Mouse (Mus musculus): Measurements from ENCODE around the gene Stard13. TPM values are rescaled to one million over a fixed set of nuclear protein-coding genes. Genes with fewer than 3 reads are reported as not detected.

Gene Stard13
- polyA plus RNA-seq, 1 experiment from 2014 or later: 13.0 TPM

DNA sequence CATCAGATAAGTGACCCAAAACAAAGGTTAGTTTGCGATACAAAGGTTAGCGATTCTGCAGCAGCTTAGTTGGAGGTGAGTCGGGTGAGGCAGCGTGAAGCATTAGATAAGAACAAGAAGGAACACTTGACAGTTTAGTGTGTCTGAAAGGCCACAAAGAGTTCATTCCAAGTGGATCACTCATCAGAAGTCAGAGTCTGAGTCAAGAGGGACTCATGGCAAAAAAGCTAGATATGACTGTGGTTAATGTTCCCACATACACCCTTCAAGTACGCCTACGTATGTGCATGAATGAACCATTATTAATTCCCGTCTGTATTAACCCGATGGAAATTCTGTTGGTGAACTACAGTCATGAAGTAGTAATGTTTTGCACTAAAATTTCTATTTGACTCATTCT lies 18.0 kb upstream of the Stard13 start:
- Histone ChIP-seq H3K4me2 (ENCODE audit: low read length) (no peak overlapping the region), H3K36me3 (ENCODE audit: control insufficient read depth, insufficient read depth, low read length) (no peaks in the 10 kb centered on the region), H3K9ac (ENCODE audit: low read length) (no peak overlapping the region), H3K27ac (ENCODE audit: low read depth) (no peak overlapping the region), H3K4me3 (ENCODE audit: low read depth, low read length) (no peak overlapping the region), H3K9me3 (ENCODE audit: control insufficient read depth, low read length) (no peaks in the 10 kb centered on the region), H3K27me3 (replicated peaks; ENCODE audit: control insufficient read depth, insufficient read depth, low read length) (no peaks in the 10 kb centered on the region), H3K4me1 (replicated peaks; ENCODE audit: control insufficient read depth, insufficient read depth, low read length) (peaks cover 5% of the 10 kb centered on the region; the same call in 1 of the 2 replicates)
- no peak for ATAC-seq (replicated peaks; ENCODE audit: low FRiP score, low TSS enrichment, low read depth)
- no peak for DNase-seq (ENCODE audit: low spot score)
- 90% methylated on average over 8 of the region's 8 CpGs for WGBS

DNA sequence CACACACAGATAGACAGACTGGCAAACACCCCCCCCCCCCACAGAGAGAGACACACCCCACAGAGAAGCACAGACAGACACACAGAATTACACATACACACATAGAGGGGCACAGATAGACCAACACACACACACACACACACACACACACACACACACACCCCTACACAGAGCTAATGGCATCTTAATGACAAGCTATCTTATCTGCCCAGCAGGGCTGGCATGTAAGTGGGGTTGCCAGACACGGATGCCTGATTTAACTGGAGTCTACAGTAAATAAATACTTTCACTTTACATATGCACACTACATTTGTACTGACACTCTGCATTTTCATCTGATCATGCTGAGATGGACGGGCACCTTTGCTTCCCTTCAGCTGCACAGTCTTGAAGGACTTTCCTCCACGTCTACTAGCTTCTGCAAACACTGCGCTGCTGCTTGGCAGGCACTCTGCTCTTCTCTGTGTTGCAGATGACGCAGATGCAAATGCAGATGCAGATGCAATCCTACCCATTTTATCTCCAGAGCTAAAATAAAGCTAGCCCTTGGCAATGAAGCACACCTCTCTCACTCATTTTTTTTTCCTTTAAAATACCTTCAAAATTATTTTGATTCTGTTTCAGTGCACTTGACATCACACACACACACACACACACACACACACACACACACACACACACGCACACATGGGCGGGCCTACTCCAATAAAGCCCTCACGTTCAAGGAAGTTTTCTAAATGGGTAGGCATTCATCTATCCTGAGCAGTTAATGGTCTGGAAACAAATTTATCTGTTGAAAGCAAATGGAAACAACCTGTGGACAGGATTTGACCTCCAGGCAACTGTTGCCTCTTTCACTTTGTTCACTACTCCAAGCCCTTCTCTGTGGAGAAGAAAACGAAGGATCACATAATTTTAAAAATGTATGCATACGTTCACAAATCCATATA lies 15.3 kb upstream of the Stard13 start:
- H3K27ac ChIP-seq (ENCODE audit: low read depth): no peak overlapping the region
- H3K4me3 ChIP-seq (ENCODE audit: low read depth, low read length): no peak overlapping the region
- no peak overlapping the region for H3K4me2 ChIP-seq (ENCODE audit: low read length)
- ATAC-seq (replicated peaks; ENCODE audit: low FRiP score, low TSS enrichment, low read depth) (no peak), DNase-seq (ENCODE audit: low spot score) (no peak)
- peaks cover 5% of the 10 kb centered on the region; the same call in 1 of the 2 replicates for H3K4me1 ChIP-seq (replicated peaks; ENCODE audit: control insufficient read depth, insufficient read depth, low read length)
- no peaks in the 10 kb centered on the region for H3K9me3 ChIP-seq (ENCODE audit: control insufficient read depth, low read length)
- H3K9ac ChIP-seq (ENCODE audit: low read length): no peak overlapping the region
- no peaks in the 10 kb centered on the region for H3K36me3 ChIP-seq (ENCODE audit: control insufficient read depth, insufficient read depth, low read length)
- WGBS: 70% methylated on average over 10 of the region's 10 CpGs
- no peaks in the 10 kb centered on the region for H3K27me3 ChIP-seq (replicated peaks; ENCODE audit: control insufficient read depth, insufficient read depth, low read length)

DNA sequence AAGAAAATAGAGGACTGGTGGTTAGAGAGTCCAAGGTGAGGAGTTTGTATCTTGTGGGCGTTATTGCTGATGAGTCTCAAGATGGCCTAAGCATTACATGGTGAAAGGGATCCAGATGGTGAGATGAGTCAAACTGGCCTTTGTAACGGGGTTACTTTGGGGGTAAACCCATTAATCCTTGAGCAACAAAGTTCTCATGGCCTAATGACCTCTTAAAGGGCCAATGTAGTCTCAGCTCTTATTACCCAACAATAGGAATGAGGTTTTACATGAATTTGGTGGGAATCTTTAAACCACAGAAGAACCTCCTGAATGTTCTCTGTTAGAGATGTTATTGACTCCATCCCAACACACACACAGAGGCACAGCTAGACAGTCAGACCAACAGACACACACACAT lies 14.4 kb upstream of the Stard13 start:
- no peak overlapping the region for H3K4me2 ChIP-seq (ENCODE audit: low read length)
- WGBS: 65% methylated on average over 2 of the region's 2 CpGs
- H3K27me3 ChIP-seq (replicated peaks; ENCODE audit: control insufficient read depth, insufficient read depth, low read length): no peaks in the 10 kb centered on the region
- no peak overlapping the region for H3K9ac ChIP-seq (ENCODE audit: low read length)
- no peak overlapping the region for H3K27ac ChIP-seq (ENCODE audit: low read depth)
- no peaks in the 10 kb centered on the region for H3K36me3 ChIP-seq (ENCODE audit: control insufficient read depth, insufficient read depth, low read length)
- H3K9me3 ChIP-seq (ENCODE audit: control insufficient read depth, low read length): no peaks in the 10 kb centered on the region
- DNase-seq (ENCODE audit: low spot score): no peak
- no peak overlapping the region for H3K4me3 ChIP-seq (ENCODE audit: low read depth, low read length)
- no peak for ATAC-seq (replicated peaks; ENCODE audit: low FRiP score, low TSS enrichment, low read depth)
- H3K4me1 ChIP-seq (replicated peaks; ENCODE audit: control insufficient read depth, insufficient read depth, low read length): peaks cover 5% of the 10 kb centered on the region; the same call in 1 of the 2 replicates

DNA sequence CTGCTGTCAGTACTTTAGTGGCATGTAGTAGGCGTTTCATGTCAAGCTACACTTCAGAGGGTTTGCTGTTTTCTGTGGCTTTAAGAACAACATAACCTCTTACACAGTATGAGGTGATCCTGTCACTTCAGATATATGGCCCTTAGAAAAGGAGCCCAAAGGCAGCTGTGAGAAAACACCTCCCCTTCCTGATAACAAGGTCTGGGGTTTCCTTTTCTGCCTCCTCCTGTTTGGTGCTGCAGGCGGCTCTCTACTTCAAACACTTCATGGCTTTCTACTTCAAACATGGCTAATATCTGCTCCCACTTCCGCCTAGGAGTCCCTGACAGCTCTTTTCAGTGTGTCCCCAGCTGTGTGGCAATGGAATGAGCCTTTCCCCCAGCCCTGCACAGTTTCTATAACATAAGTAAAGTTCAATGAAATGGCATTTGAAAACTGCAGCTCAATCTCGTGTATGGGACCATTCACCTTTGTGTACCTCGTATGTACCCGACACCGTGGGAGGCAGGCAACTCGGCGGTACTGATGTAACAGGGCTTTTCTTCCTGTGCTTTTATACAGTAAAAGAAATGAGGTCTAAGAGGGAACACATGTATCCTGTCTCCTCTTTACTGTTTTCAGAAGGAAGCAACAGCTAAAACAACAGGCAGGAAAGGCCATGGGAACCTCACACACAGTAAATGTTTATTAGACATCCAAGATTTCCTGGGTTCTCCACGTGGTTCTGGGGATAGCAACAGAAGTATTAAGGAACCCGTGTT lies 13.7 kb upstream of the Stard13 start:
- H3K4me2 ChIP-seq (ENCODE audit: low read length): no peak overlapping the region
- H3K9me3 ChIP-seq (ENCODE audit: control insufficient read depth, low read length): no peaks in the 10 kb centered on the region
- H3K36me3 ChIP-seq (ENCODE audit: control insufficient read depth, insufficient read depth, low read length): no peaks in the 10 kb centered on the region
- DNase-seq (ENCODE audit: low spot score) (peak; percentile 56), ATAC-seq (replicated peaks; ENCODE audit: low FRiP score, low TSS enrichment, low read depth) (peak; percentile 64)
- no peak overlapping the region for H3K4me3 ChIP-seq (ENCODE audit: low read depth, low read length)
- peaks cover 5% of the 10 kb centered on the region; the same call in 1 of the 2 replicates for H3K4me1 ChIP-seq (replicated peaks; ENCODE audit: control insufficient read depth, insufficient read depth, low read length)
- H3K9ac ChIP-seq (ENCODE audit: low read length): no peak overlapping the region
- H3K27ac ChIP-seq (ENCODE audit: low read depth): peak overlapping the region; percentile 12; the same call in 1 of the 2 replicates
- 45% methylated on average over 11 of the region's 11 CpGs for WGBS
- H3K27me3 ChIP-seq (replicated peaks; ENCODE audit: control insufficient read depth, insufficient read depth, low read length): no peaks in the 10 kb centered on the region

DNA sequence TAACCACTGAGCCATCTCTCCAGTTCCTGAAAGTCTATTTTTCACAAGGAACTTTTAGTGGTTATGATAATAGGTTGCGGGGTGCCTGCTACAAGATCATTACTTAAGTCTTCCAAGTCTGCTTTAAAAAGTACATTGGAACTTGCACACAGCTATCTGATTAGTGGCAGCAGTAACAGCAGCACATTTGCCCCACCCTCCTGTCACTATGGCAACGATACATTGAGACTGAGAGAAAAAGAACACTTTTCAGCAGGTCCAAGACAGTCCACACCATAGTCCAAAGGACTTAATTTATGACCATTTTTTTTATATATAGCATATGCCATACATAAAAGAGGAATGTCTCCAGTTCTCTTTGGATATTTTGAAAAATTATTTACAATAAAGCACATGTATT lies 12.7 kb upstream of the Stard13 start:
- Histone ChIP-seq H3K9me3 (ENCODE audit: control insufficient read depth, low read length) (no peaks in the 10 kb centered on the region), H3K27me3 (replicated peaks; ENCODE audit: control insufficient read depth, insufficient read depth, low read length) (no peaks in the 10 kb centered on the region), H3K4me3 (ENCODE audit: low read depth, low read length) (no peak overlapping the region), H3K9ac (ENCODE audit: low read length) (no peak overlapping the region), H3K27ac (ENCODE audit: low read depth) (no peak overlapping the region), H3K4me1 (replicated peaks; ENCODE audit: control insufficient read depth, insufficient read depth, low read length) (peaks cover 5% of the 10 kb centered on the region; the same call in 1 of the 2 replicates), H3K4me2 (ENCODE audit: low read length) (no peak overlapping the region), H3K36me3 (ENCODE audit: control insufficient read depth, insufficient read depth, low read length) (no peaks in the 10 kb centered on the region)
- WGBS: 86% methylated on average over 2 of the region's 2 CpGs
- DNase-seq (ENCODE audit: low spot score): peak; percentile 47
- ATAC-seq (replicated peaks; ENCODE audit: low FRiP score, low TSS enrichment, low read depth): peak; percentile 58; the same call in 1 of the 2 replicates

DNA sequence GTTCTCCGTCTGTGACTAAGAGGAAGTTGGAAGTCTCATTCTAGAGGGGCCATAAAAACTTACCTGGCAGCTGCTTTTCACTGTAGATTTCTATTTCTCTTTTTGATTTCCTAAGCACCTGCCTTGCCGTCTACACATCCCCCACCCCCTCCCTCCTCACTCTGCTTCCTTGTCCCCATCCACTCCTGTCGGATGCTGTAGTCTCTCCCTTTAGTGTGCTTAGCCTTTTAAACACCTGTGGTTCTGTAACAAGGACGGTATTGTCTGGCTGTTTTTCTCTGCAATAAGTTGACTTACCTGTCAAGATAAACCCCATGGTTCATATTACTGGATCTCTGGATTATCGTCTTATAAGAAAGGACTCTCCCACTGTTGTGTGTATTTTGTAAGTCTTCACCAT lies 11.9 kb upstream of the Stard13 start:
- 79% methylated on average over 5 of the region's 5 CpGs for WGBS
- ATAC-seq (replicated peaks; ENCODE audit: low FRiP score, low TSS enrichment, low read depth): no peak
- Histone ChIP-seq H3K36me3 (ENCODE audit: control insufficient read depth, insufficient read depth, low read length) (no peaks in the 10 kb centered on the region), H3K27me3 (replicated peaks; ENCODE audit: control insufficient read depth, insufficient read depth, low read length) (no peaks in the 10 kb centered on the region), H3K27ac (ENCODE audit: low read depth) (no peak overlapping the region), H3K9me3 (ENCODE audit: control insufficient read depth, low read length) (no peaks in the 10 kb centered on the region), H3K4me3 (ENCODE audit: low read depth, low read length) (no peak overlapping the region), H3K9ac (ENCODE audit: low read length) (no peak overlapping the region), H3K4me1 (replicated peaks; ENCODE audit: control insufficient read depth, insufficient read depth, low read length) (peaks cover 5% of the 10 kb centered on the region; the same call in 1 of the 2 replicates), H3K4me2 (ENCODE audit: low read length) (no peak overlapping the region)
- DNase-seq (ENCODE audit: low spot score): no peak

DNA sequence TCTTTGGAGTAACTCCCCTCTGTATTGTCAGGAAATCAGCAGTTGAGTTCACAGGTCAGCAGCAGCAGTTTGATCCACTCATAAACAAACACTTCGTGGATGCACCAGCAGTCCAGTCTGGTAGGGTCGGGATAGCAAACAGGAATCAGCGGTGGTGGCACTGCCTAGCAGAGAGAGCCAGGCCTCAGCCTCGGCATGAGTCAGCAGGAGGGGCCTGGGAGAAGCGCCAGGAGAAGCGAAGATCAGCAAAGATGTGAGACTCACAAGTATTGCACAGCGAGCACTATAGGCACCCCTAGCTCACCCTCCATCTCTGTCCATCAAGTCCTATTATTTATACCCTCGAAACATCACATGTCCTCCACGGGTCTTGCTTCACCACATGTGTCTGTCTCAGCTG lies 5.1 kb upstream of the Stard13 start:
- ATAC-seq (replicated peaks; ENCODE audit: low FRiP score, low TSS enrichment, low read depth) (no peak), DNase-seq (ENCODE audit: low spot score) (no peak)
- no peaks in the 10 kb centered on the region for H3K4me1 ChIP-seq (replicated peaks; ENCODE audit: control insufficient read depth, insufficient read depth, low read length)
- no peaks in the 10 kb centered on the region for H3K27me3 ChIP-seq (replicated peaks; ENCODE audit: control insufficient read depth, insufficient read depth, low read length)
- H3K9ac ChIP-seq (ENCODE audit: low read length): no peak overlapping the region
- H3K4me2 ChIP-seq (ENCODE audit: low read length): no peak overlapping the region
- no peak overlapping the region for H3K27ac ChIP-seq (ENCODE audit: low read depth)
- 61% methylated on average over 9 of the region's 9 CpGs for WGBS
- H3K4me3 ChIP-seq (ENCODE audit: low read depth, low read length): no peak overlapping the region
- H3K9me3 ChIP-seq (ENCODE audit: control insufficient read depth, low read length): no peaks in the 10 kb centered on the region
- H3K36me3 ChIP-seq (ENCODE audit: control insufficient read depth, insufficient read depth, low read length): no peaks in the 10 kb centered on the region

DNA sequence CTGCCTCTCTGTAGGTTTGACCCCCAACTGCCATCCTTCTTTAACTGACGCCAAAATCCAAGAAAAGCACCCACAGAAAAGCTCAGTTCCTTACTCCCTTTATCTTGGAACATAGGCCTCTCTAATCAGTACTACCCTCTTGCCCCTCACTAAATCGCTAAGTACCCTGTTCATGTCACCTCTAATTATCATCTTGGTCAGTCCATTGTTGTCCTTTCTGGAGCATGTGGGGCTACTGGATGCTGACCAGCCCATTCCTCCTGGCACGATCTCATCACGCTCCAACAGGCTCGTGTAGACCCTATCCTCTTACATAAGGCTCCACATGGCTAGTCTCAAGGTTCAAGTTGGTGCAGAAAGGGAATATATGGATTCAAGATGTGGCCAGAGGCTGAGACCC lies 2.8 kb upstream of the Stard13 start:
- Histone ChIP-seq H3K4me1 (replicated peaks; ENCODE audit: control insufficient read depth, insufficient read depth, low read length) (peaks cover 3% of the 10 kb centered on the region; the same call in 1 of the 2 replicates), H3K27me3 (replicated peaks; ENCODE audit: control insufficient read depth, insufficient read depth, low read length) (no peaks in the 10 kb centered on the region), H3K4me3 (ENCODE audit: low read depth, low read length) (no peak overlapping the region), H3K27ac (ENCODE audit: low read depth) (no peak overlapping the region), H3K9ac (ENCODE audit: low read length) (no peak overlapping the region), H3K36me3 (ENCODE audit: control insufficient read depth, insufficient read depth, low read length) (no peaks in the 10 kb centered on the region), H3K4me2 (ENCODE audit: low read length) (no peak overlapping the region), H3K9me3 (ENCODE audit: control insufficient read depth, low read length) (no peaks in the 10 kb centered on the region)
- WGBS: 78% methylated on average over 5 of the region's 5 CpGs
- ATAC-seq (replicated peaks; ENCODE audit: low FRiP score, low TSS enrichment, low read depth) (no peak), DNase-seq (ENCODE audit: low spot score) (no peak)
